Mouse (Mus musculus) embryonic facial prominence, embryonic 10.5 days (tissue): Measurements from ENCODE around the gene Olfr45. TPM values are rescaled to one million over a fixed set of nuclear protein-coding genes. Genes with fewer than 3 reads are reported as not detected.

Experiments used
- DNase-seq: peaks from one replicate; pipeline ENCODE4 v3.0.0-alpha.2; 2017; ENCODE audit warnings: low spot score
- H3K27ac ChIP-seq: fragments of 300-500 bp; sonication (generic); replicated peaks from 2 replicates; pipeline ENCODE4 v1.5.1; 2016; ENCODE audit warnings: mild to moderate bottlenecking
- H3K27me3 ChIP-seq: fragments of 300-500 bp; sonication (generic); replicated peaks from 2 replicates; pipeline ENCODE4 v1.6.1; 2016; ENCODE audit warnings: low read depth, mild to moderate bottlenecking; ENCODE audit not compliant: poor library complexity, severe bottlenecking
- H3K36me3 ChIP-seq: fragments of 300-500 bp; sonication (generic); replicated peaks from 2 replicates; pipeline ENCODE4 v1.6.1; 2016; ENCODE audit warnings: mild to moderate bottlenecking, moderate library complexity
- H3K4me1 ChIP-seq: fragments of 300-500 bp; sonication (generic); 2 replicates; pipeline ENCODE4 v1.6.1; 2016
- H3K4me3 ChIP-seq: fragments of 300-500 bp; sonication (generic); 2 replicates; pipeline ENCODE4 v1.5.1; 2016; ENCODE audit warnings: mild to moderate bottlenecking, moderate library complexity
- H3K9me3 ChIP-seq: fragments of 300-500 bp; sonication (generic); 2 replicates; pipeline ENCODE4 v1.6.1; 2016; ENCODE audit warnings: mild to moderate bottlenecking
- WGBS: fragments of 180-500 bp; shearing (Covaris S2); methylation state at CpG from one replicate; pipeline ENCODE4 v1.1.7; 2016; 5-methylcytosine and 5-hydroxymethylcytosine counted together
- polyA plus RNA-seq: library from polyadenylated mRNA; unstranded; fragments of >200 nt; fragmentation: Nextera tagmentation; extraction: Ambion mirVana; gene quantifications from 2 replicates; pipeline ENCODE4 v1.2.1, GENCODE M21; 2016

The Olfr45 gene
- polyA plus RNA-seq, 1 experiment from 2014 or later: not detected

GRCm38 (mm10) chr7:140733162-140733561 is 51.4 kb downstream of the Olfr45 start:
- H3K36me3 ChIP-seq: no peaks in the 10 kb centered on the region
- no peaks in the 10 kb centered on the region for H3K27me3 ChIP-seq
- DNase-seq: no peak
- H3K9me3 ChIP-seq: 0 out of 2 replicates have a peak, but pooled peaks cover 1% of the 10 kb centered on the region
- no peak overlapping the region for H3K27ac ChIP-seq
- H3K4me3 ChIP-seq: no peak overlapping the region
- 71% methylated on average over 2 of the region's 2 CpGs for WGBS
- H3K4me1 ChIP-seq: no peaks in the 10 kb centered on the region

Other genes with a start within 250 kb of the Olfr45 start
- gene Olfr533, start 218.6 kb upstream of the Olfr45 start, polyA plus RNA-seq: not detected in 2 replicates
- gene Olfr535, start 197.7 kb upstream of the Olfr45 start, polyA plus RNA-seq: not detected in 2 replicates
- gene Olfr536, start 174.6 kb upstream of the Olfr45 start, polyA plus RNA-seq: not detected in 2 replicates
- gene Olfr538, start 114.1 kb upstream of the Olfr45 start, polyA plus RNA-seq: not detected in 2 replicates
- gene Olfr46, start 80.7 kb upstream of the Olfr45 start, polyA plus RNA-seq: 0.01 TPM in 1 of 2 replicates, not detected in the other
- not detected in 2 replicates for gene Olfr61, start 53.0 kb upstream of the Olfr45 start, polyA plus RNA-seq
- not detected in 2 replicates for gene Olfr53, start 35.5 kb upstream of the Olfr45 start, polyA plus RNA-seq
- gene Olfr539, start 22.0 kb upstream of the Olfr45 start, polyA plus RNA-seq: not detected in 2 replicates
- not detected in 2 replicates for gene Olfr541, start 15.3 kb downstream of the Olfr45 start, polyA plus RNA-seq
- not detected in 2 replicates for gene Cyp2e1, start 81.8 kb downstream of the Olfr45 start, polyA plus RNA-seq
- 0.10 and 0.14 TPM in 2 replicates for gene Syce1, start 105.9 kb downstream of the Olfr45 start, polyA plus RNA-seq
- gene Zfp941, start 140.2 kb downstream of the Olfr45 start, polyA plus RNA-seq: 2.9 and 3.6 TPM in 2 replicates
- gene Urah, start 153.1 kb downstream of the Olfr45 start, polyA plus RNA-seq: 1.8 and 1.9 TPM in 2 replicates
- gene Scgb1c1, start 163.6 kb downstream of the Olfr45 start, polyA plus RNA-seq: not detected in 2 replicates
- not detected in 2 replicates for gene Odf3, start 165.9 kb downstream of the Olfr45 start, polyA plus RNA-seq
- gene Gm45785, start 174.4 kb downstream of the Olfr45 start, polyA plus RNA-seq: 0.22 TPM in 1 of 2 replicates, not detected in the other
- 57.7 and 59.1 TPM in 2 replicates for gene Ric8a, start 175.0 kb downstream of the Olfr45 start, polyA plus RNA-seq
- gene Bet1l, start 175.6 kb downstream of the Olfr45 start, polyA plus RNA-seq: 22.4 and 23.0 TPM in 2 replicates
- 332 TPM in 2 replicates for gene Psmd13, start 200.0 kb downstream of the Olfr45 start, polyA plus RNA-seq
- gene Sirt3, start 200.4 kb downstream of the Olfr45 start, polyA plus RNA-seq: 22.6 and 24.5 TPM in 2 replicates
- gene Cox8b, start 218.5 kb downstream of the Olfr45 start, polyA plus RNA-seq: not detected in 2 replicates
- gene Nlrp6, start 239.0 kb downstream of the Olfr45 start, polyA plus RNA-seq: 0.19 TPM in 1 of 2 replicates, not detected in the other